Mouse (Mus musculus) kidney, postnatal 0 days (tissue): ENCODE measurements around the gene Snx18. TPM values are rescaled to one million over a fixed set of nuclear protein-coding genes. Genes with fewer than 3 reads are reported as not detected.

Experiments
- ATAC-seq: fragments of 200-750 bp; cut with Nextera tagmentation; replicated peaks from 2 replicates; pipeline ENCODE4 v1.8.0; 2017; ENCODE audit warnings: low read depth, moderate number of reproducible peaks, moderate TSS enrichment, moderate library complexity; ENCODE audit not compliant: low FRiP score
- DNase-seq: peaks from one replicate; pipeline ENCODE4 v3.0.0-alpha.2; 2016; ENCODE audit warnings: low spot score
- H3K27ac ChIP-seq: fragments of 300-500 bp; sonication (generic); 2 replicates; pipeline ENCODE4 v1.5.1; 2014; ENCODE audit warnings: mild to moderate bottlenecking
- H3K27me3 ChIP-seq: fragments of 300-500 bp; sonication (generic); 2 replicates; pipeline ENCODE4 v1.6.1; 2014; ENCODE audit warnings: low read length, mixed read lengths; ENCODE audit not compliant: insufficient read depth
- H3K36me3 ChIP-seq: fragments of 300-500 bp; sonication (generic); 2 replicates; pipeline ENCODE4 v1.6.1; 2014; ENCODE audit warnings: low read length, mixed read lengths; ENCODE audit not compliant: insufficient read depth
- H3K4me1 ChIP-seq: fragments of 300-500 bp; sonication (generic); replicated peaks from 2 replicates; pipeline ENCODE4 v1.6.1; 2014; ENCODE audit warnings: antibody characterized with exemption, low read length, mixed read lengths; ENCODE audit not compliant: insufficient read depth
- H3K4me2 ChIP-seq: fragments of 300-500 bp; sonication (generic); 2 replicates; pipeline ENCODE4 v1.6.1; 2014; ENCODE audit warnings: mild to moderate bottlenecking, low read length, moderate library complexity, mixed read lengths
- H3K4me3 ChIP-seq: fragments of 300-500 bp; sonication (generic); replicated peaks from 2 replicates; pipeline ENCODE4 v1.5.1; 2014; ENCODE audit warnings: low read depth, low read length
- H3K9ac ChIP-seq: fragments of 300-500 bp; sonication (generic); 2 replicates; pipeline ENCODE4 v1.6.1; 2014; ENCODE audit warnings: low read depth, low read length
- H3K9me3 ChIP-seq: fragments of 300-500 bp; sonication (generic); replicated peaks from 2 replicates; pipeline ENCODE4 v1.6.1; 2016; ENCODE audit warnings: low read length, inconsistent platforms, mixed read lengths
- CTCF ChIP-seq: IDR thresholded peaks from 2 replicates; pipeline ENCODE4 v1.5.1; 2016; ENCODE audit warnings: antibody characterized with exemption, low read depth, mild to moderate bottlenecking, moderate library complexity
- WGBS: fragments of 180-500 bp; shearing (Covaris S2); extraction: QIAGEN DNeasy Blood & Tissue Kit; methylation state at CpG from one replicate; pipeline ENCODE4 v1.1.7; 2014; 5-methylcytosine and 5-hydroxymethylcytosine counted together
- polyA plus RNA-seq: library from polyadenylated mRNA; unstranded; fragments of >200 nt; fragmentation: Nextera tagmentation; extraction: Ambion mirVana; gene quantifications from 2 replicates; pipeline ENCODE4 v1.2.1, GENCODE M21; 2015

Gene Snx18
- polyA plus RNA-seq, 1 experiment from 2014 or later, result 34.8 TPM

DNA sequence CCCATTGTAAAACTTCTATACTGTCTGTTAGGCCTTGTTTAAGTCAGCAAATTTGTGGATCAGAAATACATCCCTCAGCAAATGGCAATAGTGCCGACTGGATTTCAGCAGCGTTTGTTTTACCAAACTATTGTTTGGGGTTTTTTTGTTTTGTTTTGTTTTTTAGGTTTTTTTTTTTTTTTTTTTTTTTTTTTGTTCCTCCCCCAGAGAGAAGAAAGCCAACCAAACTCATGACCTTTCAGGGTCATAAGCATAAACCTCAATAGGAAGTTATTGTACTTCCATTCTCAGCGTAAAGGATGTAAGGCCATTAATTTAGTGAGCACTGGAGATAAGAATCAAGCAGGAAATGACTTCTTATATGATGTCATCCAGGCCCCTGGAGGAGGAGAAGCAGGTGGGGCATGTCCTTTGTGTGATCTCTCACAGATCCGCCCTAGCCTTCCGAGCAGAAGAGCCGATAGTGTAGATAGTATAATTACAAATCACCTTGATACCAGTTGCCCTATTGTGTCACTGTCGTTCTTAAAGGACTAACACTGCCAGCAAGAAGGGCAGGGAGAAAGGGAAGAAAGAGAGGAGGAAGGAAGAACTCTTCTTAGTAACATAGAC, 38.5 kb downstream of the Snx18 start:
- H3K4me3 ChIP-seq, result no peak overlapping the region
- H3K4me2 ChIP-seq, result no peak overlapping the region
- DNase-seq (peak; percentile 78), ATAC-seq (peak; percentile 41; the same call in 1 of the 2 replicates)
- no peak overlapping the region for H3K9ac ChIP-seq
- H3K9me3 ChIP-seq, result no peaks in the 10 kb centered on the region
- no peaks in the 10 kb centered on the region for H3K36me3 ChIP-seq
- peak overlapping the region; percentile 51 for H3K27ac ChIP-seq
- TF ChIP-seq CTCF, result no peak
- H3K27me3 ChIP-seq, result no peaks in the 10 kb centered on the region
- H3K4me1 ChIP-seq, result peaks cover 10% of the 10 kb centered on the region
- 17% methylated on average over 7 of the region's 7 CpGs for WGBS

DNA sequence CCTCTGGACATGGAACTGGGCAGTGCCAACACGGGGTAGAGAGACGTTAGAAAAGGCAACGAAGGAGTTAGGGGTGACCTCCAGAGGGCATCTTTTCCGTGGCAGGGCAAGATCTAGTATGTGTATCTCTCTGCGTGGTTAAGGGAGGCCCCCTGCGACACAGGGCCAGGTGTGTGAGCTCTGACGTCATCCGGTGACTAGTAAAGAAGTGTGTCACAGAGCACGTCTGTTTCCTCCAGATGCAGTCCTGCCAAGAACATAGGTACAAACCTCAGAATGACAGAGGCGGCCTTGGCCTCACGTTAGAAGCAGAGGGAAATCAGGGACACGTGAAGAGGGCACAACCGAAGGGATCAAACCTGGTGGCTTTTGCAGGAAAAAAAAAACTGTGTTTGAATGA, 44.1 kb downstream of the Snx18 start:
- WGBS, result 81% methylated on average over 13 of the region's 13 CpGs
- ATAC-seq, result no peak
- H3K9me3 ChIP-seq, result no peaks in the 10 kb centered on the region

DNA sequence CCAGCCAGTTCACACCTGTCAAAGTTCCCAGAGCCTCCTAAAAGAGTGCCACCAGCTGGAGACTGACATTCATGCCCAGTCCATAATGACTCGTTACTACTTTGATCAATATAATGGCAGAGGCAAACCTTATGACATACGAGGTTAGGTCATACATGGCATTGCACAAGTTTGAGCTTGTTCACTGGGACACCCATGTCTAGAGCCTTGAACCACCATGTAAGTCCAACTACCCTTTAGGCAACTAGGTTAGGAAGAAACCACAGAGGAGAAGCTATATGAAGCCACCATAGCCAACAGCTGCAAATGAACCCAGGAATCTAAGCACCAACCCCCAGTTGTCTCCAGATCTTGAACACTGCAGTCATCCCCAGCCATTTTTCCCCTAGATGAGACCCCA, 45.0 kb downstream of the Snx18 start:
- Histone ChIP-seq H3K27me3 (no peaks in the 10 kb centered on the region), H3K27ac (no peak overlapping the region), H3K9me3 (no peaks in the 10 kb centered on the region), H3K4me1 (no peaks in the 10 kb centered on the region), H3K9ac (no peak overlapping the region), H3K4me2 (no peak overlapping the region), H3K36me3 (no peaks in the 10 kb centered on the region), H3K4me3 (no peak overlapping the region)
- DNase-seq (no peak), ATAC-seq (no peak)
- 96% methylated on average over 2 of the region's 2 CpGs for WGBS
- TF ChIP-seq CTCF, result no peak

More for the DNA sequence above, 44.1 kb downstream of the Snx18 start:
- no peak for DNase-seq
- no peak overlapping the region for H3K27ac ChIP-seq
- no peak for TF ChIP-seq CTCF
- H3K27me3 ChIP-seq, result no peaks in the 10 kb centered on the region
- no peaks in the 10 kb centered on the region for H3K36me3 ChIP-seq
- no peak overlapping the region for H3K4me3 ChIP-seq
- no peaks in the 10 kb centered on the region for H3K4me1 ChIP-seq
- H3K9ac ChIP-seq, result no peak overlapping the region
- no peak overlapping the region for H3K4me2 ChIP-seq

DNA sequence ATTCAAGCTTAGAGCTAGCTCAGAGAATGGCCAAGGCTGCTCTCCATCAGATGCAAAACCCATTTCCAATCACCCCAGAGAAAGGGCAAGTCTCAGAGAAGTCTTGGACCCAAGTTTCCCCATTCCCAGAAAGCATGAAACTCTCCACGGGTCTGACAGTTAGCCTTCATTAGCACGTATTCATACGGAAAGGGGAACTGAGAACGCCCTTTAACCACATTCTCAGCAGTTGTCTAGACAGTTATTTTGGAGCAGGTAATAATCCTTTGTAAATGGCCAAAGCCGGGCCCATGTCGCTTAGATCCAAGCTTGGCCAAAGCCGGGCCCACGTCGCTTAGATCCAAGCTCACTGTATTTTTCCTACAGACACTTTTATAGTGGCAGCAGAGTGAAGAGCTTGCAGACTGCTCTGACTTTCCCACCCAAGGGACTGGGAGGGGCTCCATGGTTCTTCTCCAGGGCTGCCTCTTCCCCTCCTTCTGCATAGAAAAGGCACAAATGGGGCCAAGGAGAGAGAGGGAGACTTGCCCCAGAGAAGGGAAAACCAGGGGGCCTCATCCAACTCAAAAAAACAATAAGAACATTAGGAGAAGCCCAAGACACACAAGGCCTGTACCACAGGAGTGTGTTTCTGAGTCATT, 46.2 kb downstream of the Snx18 start:
- no peaks in the 10 kb centered on the region for H3K9me3 ChIP-seq
- H3K4me1 ChIP-seq, result no peaks in the 10 kb centered on the region
- DNase-seq (no peak), ATAC-seq (no peak)
- no peaks in the 10 kb centered on the region for H3K27me3 ChIP-seq
- H3K4me3 ChIP-seq, result no peak overlapping the region
- 73% methylated on average over 9 of the region's 9 CpGs for whole genome bisulfite sequencing
- no peak overlapping the region for H3K4me2 ChIP-seq
- H3K9ac ChIP-seq, result no peak overlapping the region
- no peak for TF ChIP-seq CTCF
- H3K27ac ChIP-seq, result no peak overlapping the region
- no peaks in the 10 kb centered on the region for H3K36me3 ChIP-seq

DNA sequence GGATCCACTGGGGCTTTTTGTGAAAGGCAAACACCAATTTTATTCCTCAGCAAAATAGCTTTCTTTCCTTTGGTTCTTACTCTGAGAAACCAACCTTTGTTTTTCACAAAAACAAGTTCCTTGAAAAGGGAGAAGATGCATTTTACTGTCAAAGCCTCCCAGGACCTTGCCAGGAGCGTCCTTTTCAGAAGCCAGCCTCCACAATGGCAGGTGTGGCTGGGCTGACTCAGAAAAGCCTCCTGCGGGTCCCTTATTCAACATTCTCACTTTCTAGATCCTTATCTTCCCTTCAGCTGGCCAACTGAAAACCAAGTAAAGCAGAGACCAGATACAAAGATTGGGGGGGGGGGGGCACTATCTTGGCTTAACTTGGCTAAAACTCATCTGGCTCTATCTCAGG, 48.8 kb downstream of the Snx18 start:
- no peak overlapping the region for H3K27ac ChIP-seq
- H3K9me3 ChIP-seq, result no peaks in the 10 kb centered on the region
- no peak overlapping the region for H3K4me3 ChIP-seq
- no peak overlapping the region for H3K4me2 ChIP-seq
- no peaks in the 10 kb centered on the region for H3K27me3 ChIP-seq
- TF ChIP-seq CTCF, result no peak
- ATAC-seq, result no peak
- WGBS, result 44% methylated on average over 2 of the region's 2 CpGs
- no peaks in the 10 kb centered on the region for H3K36me3 ChIP-seq
- no peak overlapping the region for H3K9ac ChIP-seq
- no peak for DNase-seq
- no peaks in the 10 kb centered on the region for H3K4me1 ChIP-seq

DNA sequence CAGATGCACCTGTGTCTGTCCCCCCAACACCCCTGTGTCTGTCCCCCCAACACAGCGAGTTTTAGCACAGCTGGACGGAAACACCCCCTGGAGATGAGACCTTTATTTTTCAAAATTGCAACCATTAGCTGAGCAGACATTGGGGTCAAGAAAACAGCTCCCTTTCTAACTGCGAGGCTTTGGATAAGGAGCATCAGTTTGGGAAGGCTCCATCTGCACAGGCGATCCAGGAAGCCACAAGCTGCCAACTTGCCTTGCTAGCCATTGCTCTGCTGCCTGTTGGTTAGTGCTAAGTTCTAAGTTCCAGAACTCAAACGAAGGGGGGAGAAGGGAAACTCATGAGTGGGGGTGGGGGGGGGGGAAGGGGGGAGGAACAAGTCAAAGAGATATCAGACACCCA, 51.4 kb downstream of the Snx18 start:
- Histone ChIP-seq H3K27me3 (no peaks in the 10 kb centered on the region), H3K4me1 (no peaks in the 10 kb centered on the region), H3K36me3 (no peaks in the 10 kb centered on the region), H3K4me2 (no peak overlapping the region), H3K4me3 (no peak overlapping the region), H3K9ac (no peak overlapping the region), H3K9me3 (no peaks in the 10 kb centered on the region), H3K27ac (no peak overlapping the region)
- DNase-seq (no peak), ATAC-seq (no peak)
- WGBS, result 92% methylated on average over 5 of the region's 5 CpGs
- no peak for TF ChIP-seq CTCF
